Mouse (Mus musculus) cortical plate, adult 2 months (tissue): ENCODE results near the gene Mesp1.

Experiments used
- CTCF ChIP-seq: fragments of 200-500 bp; IDR thresholded peaks from 2 replicates; pipeline ENCODE4 v1.5.1; 2011; ENCODE audit warnings: mild to moderate bottlenecking, control low read depth, low read length; ENCODE audit not compliant: insufficient read depth; ENCODE audit errors: extremely low read depth
- POLR2A ChIP-seq: fragments of 200-500 bp; IDR thresholded peaks from 2 replicates; pipeline ENCODE4 v1.6.1; 2011; ENCODE audit warnings: mild to moderate bottlenecking, low read length, control low read depth; ENCODE audit not compliant: insufficient read depth; ENCODE audit errors: extremely low read depth

DNA sequence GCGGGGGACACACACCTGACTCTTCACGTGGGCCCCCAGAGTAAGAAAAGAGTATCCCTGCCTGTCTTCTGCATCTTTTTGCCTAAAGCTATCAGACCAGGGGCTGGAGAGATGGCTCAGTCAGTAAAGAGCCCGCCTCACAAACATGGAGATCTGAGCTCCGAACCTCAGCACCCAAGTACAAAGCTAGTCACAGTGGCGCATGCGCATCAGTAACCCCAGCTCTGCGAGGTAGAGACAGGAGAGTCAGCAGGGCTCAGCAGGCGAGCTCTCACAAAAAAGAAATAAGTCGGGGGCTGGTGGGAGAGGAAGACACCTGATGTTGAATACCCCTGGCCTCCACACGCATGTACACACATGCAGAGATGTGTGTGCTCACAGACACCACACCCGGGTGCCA is 26.4 kb upstream of the Mesp1 start:
- no peak for TF ChIP-seq CTCF
- no peak for TF ChIP-seq POLR2A
